Mouse (Mus musculus) CH12.LX (cell line): ENCODE measurements around the gene Styk1. TPM values are rescaled to one million over a fixed set of nuclear protein-coding genes. Genes with fewer than 3 reads are reported as not detected.

ENCODE experiments used
- DNase-seq: peaks from one replicate; pipeline ENCODE4 v3.0.0-alpha.2; 2013; ENCODE audit errors: extremely low read depth
- H3K27ac ChIP-seq: 2 replicates; pipeline ENCODE4 v1.5.1; 2012; ENCODE audit warnings: low read depth, mild to moderate bottlenecking, control low read depth, moderate library complexity; ENCODE audit not compliant: insufficient read depth
- H3K27me3 ChIP-seq: replicated peaks from 2 replicates; pipeline ENCODE3; 2012; ENCODE audit warnings: inconsistent platforms
- H3K36me3 ChIP-seq, 2 experiments: replicated peaks in 1 of 2; 2 replicates each; pipeline versions ENCODE3 to v1.6.1; 2012; ENCODE audit warnings: inconsistent platforms in 1 of 2, low read length in 1 of 2, mild to moderate bottlenecking in 1 of 2, mixed read lengths in 1 of 2, moderate library complexity in 1 of 2; ENCODE audit not compliant: control insufficient read depth in 1 of 2, insufficient read depth in 1 of 2
- H3K4me1 ChIP-seq, 2 experiments: 2 replicates each; pipeline ENCODE4 v1.6.1; 2012; ENCODE audit warnings: inconsistent platforms in 1 of 2, moderate library complexity in 1 of 2; ENCODE audit not compliant: insufficient read depth in 2 of 2, control insufficient read depth in 1 of 2
- H3K4me2 ChIP-seq: 2 replicates; pipeline ENCODE4 v1.6.1; 2012; ENCODE audit warnings: low read depth, mild to moderate bottlenecking, control low read depth; ENCODE audit not compliant: poor library complexity, insufficient read depth, severe bottlenecking
- H3K4me3 ChIP-seq, 3 experiments: fragments of 150-350 bp in 1 of 3; sonication (generic) in 1 of 3; replicated peaks in 1 of 3; 2 replicates each; pipeline versions ENCODE3 to v1.5.1; 2011 to 2012; ENCODE audit warnings: low read depth in 2 of 3, low read length in 2 of 3, mild to moderate bottlenecking in 2 of 3, moderate library complexity in 2 of 3, control low read depth in 1 of 3, improper control_type of control experiment in 1 of 3, inconsistent platforms in 1 of 3, mixed read lengths in 1 of 3; ENCODE audit not compliant: poor library complexity in 1 of 3
- H3K79me2 ChIP-seq: replicated peaks from 2 replicates; pipeline ENCODE4 v1.6.1; 2012; ENCODE audit warnings: mild to moderate bottlenecking, moderate library complexity; ENCODE audit not compliant: control insufficient read depth, poor library complexity, insufficient read depth, severe bottlenecking; ENCODE audit errors: extremely low read depth
- H3K9ac ChIP-seq: 2 replicates; pipeline ENCODE4 v1.6.1; 2012; ENCODE audit warnings: low read depth, mild to moderate bottlenecking, control low read depth, moderate library complexity; ENCODE audit not compliant: insufficient read depth
- H3K9me3 ChIP-seq: replicated peaks from 2 replicates; pipeline ENCODE3; 2012; ENCODE audit warnings: low read length, inconsistent platforms, mixed read lengths
- CHD1 ChIP-seq: IDR thresholded peaks from 2 replicates; pipeline ENCODE4 v1.6.1; 2012; ENCODE audit warnings: low read depth, low read length, improper control_type of control experiment, inconsistent platforms
- CHD2 ChIP-seq: IDR thresholded peaks from 2 replicates; pipeline ENCODE4 v1.6.1; 2011; ENCODE audit warnings: low read length, improper control_type of control experiment
- E2F4 ChIP-seq: IDR thresholded peaks from 2 replicates; pipeline ENCODE4 v1.6.1; 2011; ENCODE audit warnings: low read depth, low read length, improper control_type of control experiment; ENCODE audit not compliant: insufficient replicate concordance
- HCFC1 ChIP-seq: IDR thresholded peaks from 2 replicates; pipeline ENCODE4 v1.6.1; 2012; ENCODE audit warnings: low read depth, mild to moderate bottlenecking, inconsistent platforms, low read length, improper control_type of control experiment
- IRF4 ChIP-seq: IDR thresholded peaks from 2 replicates; pipeline ENCODE4 v1.6.1; 2014; ENCODE audit warnings: low read depth, mild to moderate bottlenecking, inconsistent platforms, low read length, improper control_type of control experiment
- JUN ChIP-seq: IDR thresholded peaks from 2 replicates; pipeline ENCODE4 v1.6.1; 2011; ENCODE audit warnings: low read depth, mild to moderate bottlenecking, low read length, improper control_type of control experiment, moderate library complexity; ENCODE audit not compliant: insufficient read depth
- JUND ChIP-seq: conservative IDR thresholded peaks from 2 replicates; pipeline ENCODE4 v1.6.1; 2011; ENCODE audit warnings: low read depth, low read length, improper control_type of control experiment
- KAT2A ChIP-seq: IDR thresholded peaks from 2 replicates; pipeline ENCODE4 v1.6.1; 2012; ENCODE audit warnings: low read length, improper control_type of control experiment, inconsistent platforms; ENCODE audit not compliant: insufficient replicate concordance
- MAFK ChIP-seq: IDR thresholded peaks from 2 replicates; pipeline ENCODE4 v1.6.1; 2011; ENCODE audit warnings: low read length, improper control_type of control experiment; ENCODE audit not compliant: insufficient replicate concordance
- MAZ ChIP-seq: IDR thresholded peaks from 2 replicates; pipeline ENCODE4 v1.6.1; 2012; ENCODE audit warnings: low read depth, mild to moderate bottlenecking, inconsistent platforms, low read length, improper control_type of control experiment, moderate library complexity
- MEF2A ChIP-seq: IDR thresholded peaks from 2 replicates; pipeline ENCODE4 v1.6.1; 2014; ENCODE audit warnings: low read depth, mild to moderate bottlenecking, inconsistent platforms, low read length, improper control_type of control experiment, borderline replicate concordance
- MXI1 ChIP-seq: IDR thresholded peaks from 2 replicates; pipeline ENCODE4 v1.6.1; 2011; ENCODE audit warnings: mild to moderate bottlenecking, low read depth, low read length, improper control_type of control experiment
- MYC ChIP-seq: IDR thresholded peaks from 2 replicates; pipeline ENCODE4 v1.6.1; 2011; ENCODE audit warnings: low read depth, mild to moderate bottlenecking, improper control_type of control experiment, low read length
- NELFE ChIP-seq: IDR thresholded peaks from 2 replicates; pipeline ENCODE4 v1.6.1; 2011; ENCODE audit warnings: low read depth, low read length, improper control_type of control experiment
- NRF1 ChIP-seq: IDR thresholded peaks from 2 replicates; pipeline ENCODE4 v1.6.1; 2014; ENCODE audit warnings: low read depth, mild to moderate bottlenecking, inconsistent platforms, low read length, improper control_type of control experiment, moderate library complexity
- PAX5 ChIP-seq: IDR thresholded peaks from 2 replicates; pipeline ENCODE4 v1.6.1; 2012; ENCODE audit warnings: low read length, inconsistent platforms, mixed read lengths
- POLR2A ChIP-seq: IDR thresholded peaks from 2 replicates; pipeline ENCODE4 v1.6.1; 2011; ENCODE audit warnings: low read depth, mild to moderate bottlenecking, improper control_type of control experiment, low read length
- SIN3A ChIP-seq: IDR thresholded peaks from 2 replicates; pipeline ENCODE4 v1.6.1; 2012; ENCODE audit warnings: low read length, improper control_type of control experiment, inconsistent platforms
- SMC3 ChIP-seq: IDR thresholded peaks from 2 replicates; pipeline ENCODE4 v1.6.1; 2011; ENCODE audit warnings: low read depth, low read length, improper control_type of control experiment
- TBP ChIP-seq: conservative IDR thresholded peaks from 2 replicates; pipeline ENCODE4 v1.6.1; 2011; ENCODE audit warnings: low read depth, low read length, improper control_type of control experiment
- TCF12 ChIP-seq: IDR thresholded peaks from 2 replicates; pipeline ENCODE4 v1.6.1; 2014; ENCODE audit warnings: low read depth, mild to moderate bottlenecking, inconsistent platforms, low read length, improper control_type of control experiment
- USF1 ChIP-seq: IDR thresholded peaks from 2 replicates; pipeline ENCODE4 v1.6.1; 2014; ENCODE audit warnings: low read depth, mild to moderate bottlenecking, inconsistent platforms, low read length, improper control_type of control experiment
- USF2 ChIP-seq: conservative IDR thresholded peaks from 2 replicates; pipeline ENCODE4 v1.6.1; 2011; ENCODE audit warnings: low read depth, low read length, improper control_type of control experiment
- ZC3H11A ChIP-seq: IDR thresholded peaks from 2 replicates; pipeline ENCODE4 v1.6.1; 2012; ENCODE audit warnings: low read depth, mild to moderate bottlenecking, inconsistent platforms, low read length, improper control_type of control experiment
- ZKSCAN1 ChIP-seq: IDR thresholded peaks from 2 replicates; pipeline ENCODE4 v1.6.1; 2012; ENCODE audit warnings: low read depth, inconsistent platforms, low read length, improper control_type of control experiment, borderline replicate concordance
- ZMIZ1 ChIP-seq: IDR thresholded peaks from 2 replicates; pipeline ENCODE4 v1.6.1; 2012; ENCODE audit warnings: low read depth, mild to moderate bottlenecking, inconsistent platforms, low read length, improper control_type of control experiment
- ZNF384 ChIP-seq: IDR thresholded peaks from 2 replicates; pipeline ENCODE4 v1.6.1; 2012; ENCODE audit warnings: low read depth, low read length, improper control_type of control experiment, inconsistent platforms
- dilution Hi-C: fragments of 300-500 bp; cut with MboI; formaldehyde crosslinking; loops from 2 replicates; pipeline ENCODE4 v1.14.3; 2020; ENCODE audit warnings: low sequenced_read_pairs; ENCODE audit not compliant: extremely low pct_unique_long_range_greater_than_20kb, extremely low pct_ligation_motif_present
- in situ Hi-C: fragments of 300-500 bp; cut with MboI; formaldehyde crosslinking; loops from 3 replicates; pipeline ENCODE4 v1.14.3; 2019; ENCODE audit warnings: low sequenced_read_pairs, low pct_ligation_motif_present, low pct_unique_long_range_greater_than_20kb, mixed read lengths
- polyA plus RNA-seq: library from polyadenylated mRNA; unstranded; fragments of >175 nt; gene quantifications from 2 replicates; pipeline ENCODE4 v1.2.1, GENCODE M21; 2012; ENCODE audit warnings: low read depth; ENCODE audit not compliant: insufficient read length
- total RNA-seq, 2 experiments: library from RNA; depleted of rRNA; stranded (reverse); fragments of 300-350 nt in 1 of 2; fragments of >200 nt in 1 of 2; gene quantifications; 2 replicates each; pipeline ENCODE4 v1.2.3; 2012 to 2014

The Styk1 gene
- total and polyA plus RNA-seq, 3 experiments = not detected

- Histone ChIP-seq H3K9me3 (no peaks in the 10 kb centered on the region), H3K79me2 (peaks cover 44% of the 10 kb centered on the region), H3K27me3 (peaks cover 22% of the 10 kb centered on the region), H3K9ac (peak within 1 kb of the TSS; percentile 92), H3K4me1 (peaks cover 0 to 25% of the 10 kb centered on the region in 2 experiments; a peak in 2 of 4 replicates), H3K4me2 (peak within 1 kb of the TSS; percentile 83; the same call in 1 of the 2 replicates), H3K36me3 (peaks cover 0 to 15% of the 10 kb centered on the region in 2 experiments), H3K4me3 (peak within 1 kb of the TSS; percentile 80 to 90 (median 89)), H3K27ac (peak within 1 kb of the TSS; percentile 80)
- in situ Hi-C loops (no loop called here), dilution Hi-C loops (no loop called here)
- DNase-seq = peak; percentile 69
- TF ChIP-seq CHD1 (0 out of 2 replicates have a peak, but pooled peaks have one; percentile 29), TBP (no peak), MAZ (no peak), MEF2A (peak; percentile 23; the same call in 1 of the 2 replicates), SIN3A (peak; percentile 39; the same call in 1 of the 2 replicates), NELFE (no peak; the same call in none of the 2 replicates), POLR2A (peak; percentile 52; the same call in 1 of the 2 replicates), CHD2 (no peak), ZMIZ1 (0 out of 2 replicates have a peak, but pooled peaks have one; percentile 56), ZNF384 (peak; percentile 12; the same call in 1 of the 2 replicates), NRF1 (peak; percentile 39; the same call in 1 of the 2 replicates), PAX5 (no peak), IRF4 (0 out of 2 replicates have a peak, but pooled peaks have one; percentile 18), HCFC1 (peak; percentile 47), JUND (no peak), TCF12 (peak; percentile 32; the same call in 1 of the 2 replicates)
Observed at GRCm38 (mm10) chr6:131388040-131389021, 34.9 kb upstream of the Styk1 start, which contains the start of gene Ybx3. Gene Ybx3, minus strand, starts transcription at chr6:131388476.

DNA sequence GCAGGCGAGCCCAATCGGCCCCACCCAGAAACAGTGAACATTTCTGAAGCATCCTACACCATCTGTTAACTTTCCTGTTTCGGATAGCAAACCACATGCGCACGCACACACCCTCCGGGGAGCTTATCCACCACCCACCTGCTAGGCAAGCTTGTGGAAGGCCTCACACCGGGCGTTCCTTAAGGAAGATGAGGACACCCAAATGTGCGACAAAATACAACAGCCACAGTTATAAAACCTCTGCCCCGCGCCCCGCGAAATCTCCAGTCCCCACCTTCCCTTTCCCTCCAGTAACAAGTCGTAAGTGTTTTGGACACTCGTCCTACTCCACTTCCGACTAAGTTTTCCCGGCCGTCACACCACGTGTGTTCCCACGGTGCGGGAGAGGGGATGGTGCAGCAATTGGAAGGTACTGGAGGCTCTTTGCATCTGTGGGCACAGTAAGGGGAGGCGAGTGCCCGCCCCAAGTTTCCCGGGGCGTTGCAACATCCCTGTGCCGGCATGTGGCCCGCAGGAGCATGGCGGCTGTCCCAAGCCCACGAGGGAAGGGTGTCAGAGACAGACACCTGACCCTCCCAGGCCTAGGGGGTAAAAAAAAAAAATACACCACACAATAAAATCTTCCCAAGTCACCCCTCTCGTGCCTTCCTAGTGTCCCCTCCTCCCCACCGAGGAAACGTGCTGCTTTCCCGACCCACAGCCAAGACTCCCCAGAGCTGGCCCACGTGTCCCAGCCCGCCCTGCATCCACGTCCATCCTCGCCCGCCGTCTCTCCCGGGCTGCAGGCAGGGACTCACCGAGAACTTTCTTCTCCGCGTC is 34.0 kb upstream of the Styk1 start:
- Histone ChIP-seq H3K4me3 (peak overlapping the region; percentile 80 to 90 (median 89)), H3K4me1 (peaks cover 2 to 34% of the 10 kb centered on the region in 2 experiments), H3K36me3 (peaks cover 2 to 23% of the 10 kb centered on the region in 2 experiments), H3K79me2 (peaks cover 53% of the 10 kb centered on the region), H3K9me3 (no peaks in the 10 kb centered on the region), H3K4me2 (peak overlapping the region; percentile 83), H3K27ac (peak overlapping the region; percentile 80), H3K27me3 (peaks cover 18% of the 10 kb centered on the region), H3K9ac (peak overlapping the region; percentile 92)
- dilution Hi-C loops = no loop called here
- DNase-seq = peak; percentile 69
- in situ Hi-C loops = no loop called here
- TF ChIP-seq TBP (0 out of 2 replicates have a peak, but pooled peaks have one; percentile 24), MYC (peak; percentile 95), E2F4 (no peak), USF1 (no peak), MXI1 (peak; percentile 84), SMC3 (no peak), JUND (no peak), USF2 (no peak), MAFK (no peak), JUN (no peak), MAZ (no peak), ZC3H11A (no peak), KAT2A (no peak), CHD2 (no peak), PAX5 (no peak), ZKSCAN1 (no peak), ZNF384 (no peak)
